Mouse (Mus musculus): ENCODE measurements around the gene Hagh. TPM values are rescaled to one million over a fixed set of nuclear protein-coding genes. Genes with fewer than 3 reads are reported as not detected.

Gene Hagh
- polyA plus RNA-seq, 1 experiment: not detected

- no peak overlapping the region for H3K4me3 ChIP-seq (ENCODE audit: insufficient read depth, low read depth, low read length)
- TF ChIP-seq POLR2A (IDR thresholded peaks at IDR 0.05; ENCODE audit: insufficient read depth, low read depth, low read length) (no peak), CTCF (IDR thresholded peaks at IDR 0.05; ENCODE audit: insufficient read depth, low read depth, low read length) (no peak)
- H3K4me1 ChIP-seq (ENCODE audit: control insufficient read depth, insufficient read depth, low read length): no peaks in the 10 kb centered on the region
- H3K27ac ChIP-seq (ENCODE audit: insufficient read depth, low read depth, low read length): no peak overlapping the region
- WGBS: 70% methylated on average over 10 of the region's 10 CpGs
These were observed 37.6 kb downstream of the Hagh start for GRCm38 (mm10) chr17:24877336-24878116.

DNA sequence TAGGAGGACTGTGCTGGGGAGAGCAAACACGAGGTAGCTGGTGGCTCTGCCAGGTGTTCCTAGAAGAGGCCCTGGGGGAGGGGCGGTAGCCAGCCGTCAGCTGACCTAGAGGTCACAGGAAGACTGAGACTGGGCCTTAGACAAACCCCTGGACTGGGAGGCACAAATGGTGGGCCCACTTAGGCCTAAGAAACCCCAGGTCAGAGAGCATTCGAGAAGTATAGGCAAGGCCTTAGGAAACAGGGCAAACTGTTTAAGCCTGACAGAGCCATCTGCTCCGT is 38.1 kb downstream of the Hagh start:
- 49% methylated on average over 5 of the region's 5 CpGs for WGBS
- Histone ChIP-seq H3K27ac (ENCODE audit: insufficient read depth, low read depth, low read length) (no peak overlapping the region), H3K4me1 (ENCODE audit: control insufficient read depth, insufficient read depth, low read length) (no peaks in the 10 kb centered on the region), H3K4me3 (ENCODE audit: insufficient read depth, low read depth, low read length) (no peak overlapping the region)
- TF ChIP-seq POLR2A (IDR thresholded peaks at IDR 0.05; ENCODE audit: insufficient read depth, low read depth, low read length) (no peak), CTCF (IDR thresholded peaks at IDR 0.05; ENCODE audit: insufficient read depth, low read depth, low read length) (no peak)

- TF ChIP-seq CTCF (IDR thresholded peaks at IDR 0.05; ENCODE audit: insufficient read depth, low read depth, low read length) (no peak), POLR2A (IDR thresholded peaks at IDR 0.05; ENCODE audit: insufficient read depth, low read depth, low read length) (no peak)
- Histone ChIP-seq H3K4me3 (ENCODE audit: insufficient read depth, low read depth, low read length) (no peak overlapping the region), H3K4me1 (ENCODE audit: control insufficient read depth, insufficient read depth, low read length) (no peaks in the 10 kb centered on the region), H3K27ac (ENCODE audit: insufficient read depth, low read depth, low read length) (no peak overlapping the region)
- 71% methylated on average over 8 of the region's 8 CpGs for WGBS
These were observed 38.6 kb downstream of the Hagh start for GRCm38 (mm10) chr17:24878531-24878930.

GRCm38 (mm10) chr17:24881738-24882440 is 41.9 kb downstream of the Hagh start:
- WGBS: 40% methylated on average over 7 of the region's 7 CpGs
- no peak for TF ChIP-seq POLR2A (IDR thresholded peaks at IDR 0.05; ENCODE audit: insufficient read depth, low read depth, low read length)
- TF ChIP-seq CTCF (IDR thresholded peaks at IDR 0.05; ENCODE audit: insufficient read depth, low read depth, low read length): no peak
- Histone ChIP-seq H3K4me1 (ENCODE audit: control insufficient read depth, insufficient read depth, low read length) (peaks cover 7% of the 10 kb centered on the region), H3K27ac (ENCODE audit: insufficient read depth, low read depth, low read length) (no peak overlapping the region), H3K4me3 (ENCODE audit: insufficient read depth, low read depth, low read length) (no peak overlapping the region)

DNA sequence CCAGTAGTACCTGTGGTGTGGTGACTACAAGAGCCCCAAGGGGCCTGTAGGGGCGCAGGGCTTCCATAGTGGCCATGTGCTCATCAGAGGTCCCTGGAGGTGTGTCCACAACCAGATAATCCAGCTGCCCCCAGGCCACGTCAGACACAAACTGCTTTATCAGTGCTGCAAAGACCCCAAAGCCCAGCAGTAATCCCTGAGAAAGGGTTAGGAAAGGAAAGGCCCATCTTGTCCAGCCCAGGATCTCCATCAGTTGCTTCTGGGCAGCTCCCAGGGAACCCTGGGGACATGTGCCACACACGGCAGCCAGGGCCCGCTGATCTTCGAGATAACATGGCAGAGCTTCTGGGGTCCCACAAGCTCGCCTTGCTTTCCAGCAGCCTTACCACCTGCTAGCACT is 44.4 kb downstream of the Hagh start:
- no peak overlapping the region for H3K27ac ChIP-seq (ENCODE audit: insufficient read depth, low read depth, low read length)
- 86% methylated on average over 6 of the region's 6 CpGs for WGBS
- TF ChIP-seq POLR2A (IDR thresholded peaks at IDR 0.05; ENCODE audit: insufficient read depth, low read depth, low read length) (no peak), CTCF (IDR thresholded peaks at IDR 0.05; ENCODE audit: insufficient read depth, low read depth, low read length) (no peak)
- peaks cover 15% of the 10 kb centered on the region for H3K4me1 ChIP-seq (ENCODE audit: control insufficient read depth, insufficient read depth, low read length)
- no peak overlapping the region for H3K4me3 ChIP-seq (ENCODE audit: insufficient read depth, low read depth, low read length)

DNA sequence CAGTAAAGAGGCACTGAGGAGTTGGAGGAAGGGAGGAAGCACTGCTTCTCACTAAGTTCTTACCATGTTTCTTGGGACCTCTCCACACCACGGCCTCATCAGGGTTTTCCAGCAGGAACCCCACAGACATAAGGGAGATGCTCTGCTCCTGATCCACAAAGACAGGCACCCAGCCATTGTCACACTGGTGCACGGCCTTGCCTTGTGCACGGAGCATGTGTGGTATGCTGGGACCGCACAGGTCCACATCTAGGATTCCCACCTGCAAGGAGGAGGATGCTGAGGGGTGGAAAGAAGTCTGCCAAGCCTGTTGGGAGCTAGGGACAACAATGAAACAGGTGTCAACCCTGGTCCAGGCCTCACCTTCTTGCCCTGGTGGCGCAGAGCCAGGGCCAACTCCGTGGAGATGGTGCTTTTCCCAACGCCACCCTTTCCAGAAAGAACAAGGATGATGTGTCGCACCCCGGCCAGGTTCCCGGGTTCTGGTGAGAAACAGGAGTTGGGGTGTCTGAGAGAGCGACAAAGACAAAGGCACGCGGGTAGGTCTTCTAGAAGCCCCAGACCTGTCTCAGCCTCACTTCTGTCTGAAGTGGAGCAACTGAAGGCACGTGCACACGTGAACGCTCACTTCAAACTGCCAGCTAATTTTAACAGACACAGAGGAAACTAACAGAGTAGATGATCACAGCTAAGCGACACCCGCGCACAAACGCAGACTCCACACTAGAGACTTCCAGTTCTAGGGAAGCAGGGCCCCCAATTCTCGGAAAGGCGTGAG is 45.6 kb downstream of the Hagh start:
- Histone ChIP-seq H3K4me3 (ENCODE audit: insufficient read depth, low read depth, low read length) (peak overlapping the region; percentile 69), H3K27ac (ENCODE audit: insufficient read depth, low read depth, low read length) (no peak overlapping the region), H3K4me1 (ENCODE audit: control insufficient read depth, insufficient read depth, low read length) (peaks cover 19% of the 10 kb centered on the region)
- WGBS: 24% methylated on average over 22 of the region's 22 CpGs
- no peak for TF ChIP-seq CTCF (IDR thresholded peaks at IDR 0.05; ENCODE audit: insufficient read depth, low read depth, low read length)
- TF ChIP-seq POLR2A (IDR thresholded peaks at IDR 0.05; ENCODE audit: insufficient read depth, low read depth, low read length): no peak

- Histone ChIP-seq H3K27ac (ENCODE audit: insufficient read depth, low read depth, low read length) (peak within 1 kb of the TSS; percentile 41), H3K4me1 (ENCODE audit: control insufficient read depth, insufficient read depth, low read length) (peaks cover 19% of the 10 kb centered on the region), H3K4me3 (ENCODE audit: insufficient read depth, low read depth, low read length) (peak within 1 kb of the TSS; percentile 92)
- TF ChIP-seq POLR2A (IDR thresholded peaks at IDR 0.05; ENCODE audit: insufficient read depth, low read depth, low read length): peak; percentile 77
- no peak for TF ChIP-seq CTCF (IDR thresholded peaks at IDR 0.05; ENCODE audit: insufficient read depth, low read depth, low read length)
- under 1% methylated on average over 69 of the region's 69 CpGs for WGBS
These were observed 46.4 kb downstream of the Hagh start, which contains the start of the genes Nubp2 and Spsb3 for GRCm38 (mm10) chr17:24886134-24886931. Gene Nubp2, minus strand, starts transcription at chr17:24886349. Gene Spsb3, plus strand, starts transcription at chr17:24886643.

- Histone ChIP-seq H3K4me3 (ENCODE audit: insufficient read depth, low read depth, low read length) (peak overlapping the region; percentile 92), H3K27ac (ENCODE audit: insufficient read depth, low read depth, low read length) (peak overlapping the region; percentile 41), H3K4me1 (ENCODE audit: control insufficient read depth, insufficient read depth, low read length) (peaks cover 19% of the 10 kb centered on the region)
- 0% methylated on average over 18 of the region's 18 CpGs for WGBS
- TF ChIP-seq POLR2A (IDR thresholded peaks at IDR 0.05; ENCODE audit: insufficient read depth, low read depth, low read length) (0 out of 2 replicates have a peak, but pooled peaks have one; percentile 23), CTCF (IDR thresholded peaks at IDR 0.05; ENCODE audit: insufficient read depth, low read depth, low read length) (no peak)
These were observed 47.0 kb downstream of the Hagh start for GRCm38 (mm10) chr17:24886932-24887271.
